Mouse (Mus musculus) neural tube, embryonic 12.5 days (tissue): ENCODE data around the gene Hoxd10. TPM values are rescaled to one million over a fixed set of nuclear protein-coding genes. Genes with fewer than 3 reads are reported as not detected.

Experiments used
- ATAC-seq: fragments of 200-750 bp; cut with Nextera tagmentation; 2 replicates; pipeline ENCODE4 v1.8.0; 2017; ENCODE audit warnings: low read depth, mild to moderate bottlenecking, moderate TSS enrichment, moderate library complexity; ENCODE audit not compliant: low FRiP score
- H3K27ac ChIP-seq: fragments of 300-500 bp; sonication (generic); 2 replicates; pipeline ENCODE4 v1.5.1; 2016
- H3K27me3 ChIP-seq: fragments of 300-500 bp; sonication (generic); replicated peaks from 2 replicates; pipeline ENCODE4 v1.6.1; 2016; ENCODE audit warnings: mild to moderate bottlenecking
- H3K36me3 ChIP-seq: fragments of 300-500 bp; sonication (generic); 2 replicates; pipeline ENCODE4 v1.6.1; 2016; ENCODE audit warnings: mild to moderate bottlenecking
- H3K4me1 ChIP-seq: fragments of 300-500 bp; sonication (generic); 2 replicates; pipeline ENCODE4 v1.6.1; 2016
- H3K4me2 ChIP-seq: fragments of 300-500 bp; sonication (generic); replicated peaks from 2 replicates; pipeline ENCODE4 v1.6.1; 2016; ENCODE audit warnings: mild to moderate bottlenecking
- H3K4me3 ChIP-seq: fragments of 300-500 bp; sonication (generic); 2 replicates; pipeline ENCODE4 v1.5.1; 2016
- H3K9ac ChIP-seq: fragments of 300-500 bp; sonication (generic); 2 replicates; pipeline ENCODE4 v1.6.1; 2016; ENCODE audit warnings: mild to moderate bottlenecking
- H3K9me3 ChIP-seq: fragments of 300-500 bp; sonication (generic); 2 replicates; pipeline ENCODE4 v1.6.1; 2016; ENCODE audit warnings: mild to moderate bottlenecking
- WGBS: fragments of 180-500 bp; shearing (Covaris S2); methylation state at CpG from one replicate; pipeline ENCODE4 v1.1.7; 2016; 5-methylcytosine and 5-hydroxymethylcytosine counted together
- polyA plus RNA-seq: library from polyadenylated mRNA; unstranded; fragments of >200 nt; fragmentation: Nextera tagmentation; extraction: Ambion mirVana; gene quantifications from 2 replicates; pipeline ENCODE4 v1.2.1, GENCODE M21; 2016

The Hoxd10 gene
- polyA plus RNA-seq, 1 experiment from 2014 or later, result 49.0 TPM

GRCm38 (mm10) chr2:74668370-74669229 is 23.1 kb upstream of the Hoxd10 start:
- peaks cover 22% of the 10 kb centered on the region for H3K4me1 ChIP-seq
- no peak; the same call in 1 of the 2 replicates for ATAC-seq
- H3K9ac ChIP-seq, result peak overlapping the region; percentile 47
- no peaks in the 10 kb centered on the region for H3K36me3 ChIP-seq
- H3K4me2 ChIP-seq, result peak overlapping the region; percentile 72
- peak overlapping the region; percentile 43 for H3K4me3 ChIP-seq
- WGBS, result under 1% methylated on average over 52 of the region's 74 CpGs
- peaks cover 95% of the 10 kb centered on the region for H3K27me3 ChIP-seq
- no peak overlapping the region for H3K27ac ChIP-seq
- no peaks in the 10 kb centered on the region for H3K9me3 ChIP-seq

GRCm38 (mm10) chr2:74669230-74669578 is 22.5 kb upstream of the Hoxd10 start:
- no peak for ATAC-seq
- no peak overlapping the region for H3K27ac ChIP-seq

GRCm38 (mm10) chr2:74669650-74670235 is 22.0 kb upstream of the Hoxd10 start:
- Histone ChIP-seq H3K36me3 (no peaks in the 10 kb centered on the region), H3K9me3 (no peaks in the 10 kb centered on the region), H3K4me1 (peaks cover 22% of the 10 kb centered on the region), H3K27me3 (peaks cover 95% of the 10 kb centered on the region), H3K4me3 (no peak overlapping the region), H3K27ac (no peak overlapping the region), H3K4me2 (peak overlapping the region; percentile 72; the same call in 1 of the 2 replicates), H3K9ac (no peak overlapping the region)
- under 1% methylated on average over 14 of the region's 14 CpGs for whole genome bisulfite sequencing
- ATAC-seq, result no peak

More at GRCm38 (mm10) chr2:74669230-74669578, 22.5 kb upstream of the Hoxd10 start:
- Histone ChIP-seq H3K9me3 (no peaks in the 10 kb centered on the region), H3K4me1 (peaks cover 22% of the 10 kb centered on the region), H3K9ac (no peak overlapping the region), H3K27me3 (peaks cover 95% of the 10 kb centered on the region), H3K4me3 (no peak overlapping the region), H3K4me2 (peak overlapping the region; percentile 72; the same call in 1 of the 2 replicates), H3K36me3 (no peaks in the 10 kb centered on the region)
- WGBS, result 0% methylated on average over 3 of the region's 3 CpGs

- H3K36me3 ChIP-seq, result no peaks in the 10 kb centered on the region
- no peak overlapping the region for H3K4me2 ChIP-seq
- no peak overlapping the region for H3K9ac ChIP-seq
- H3K9me3 ChIP-seq, result no peaks in the 10 kb centered on the region
- no peak overlapping the region for H3K27ac ChIP-seq
- peaks cover 97% of the 10 kb centered on the region for H3K27me3 ChIP-seq
- 3% methylated on average over 3 of the region's 3 CpGs for WGBS
- H3K4me1 ChIP-seq, result peaks cover 28% of the 10 kb centered on the region
- no peak for ATAC-seq
- no peak overlapping the region for H3K4me3 ChIP-seq
These were observed 21.0 kb upstream of the Hoxd10 start for GRCm38 (mm10) chr2:74670632-74671188.

GRCm38 (mm10) chr2:74671847-74672246 is 19.9 kb upstream of the Hoxd10 start:
- Histone ChIP-seq H3K4me3 (no peak overlapping the region), H3K4me1 (peaks cover 28% of the 10 kb centered on the region), H3K27me3 (peaks cover 98% of the 10 kb centered on the region), H3K9ac (no peak overlapping the region), H3K27ac (no peak overlapping the region), H3K9me3 (no peaks in the 10 kb centered on the region), H3K36me3 (no peaks in the 10 kb centered on the region), H3K4me2 (peak overlapping the region; percentile 1; the same call in 1 of the 2 replicates)
- ATAC-seq, result no peak
- 4% methylated on average over 5 of the region's 5 CpGs for WGBS

- Histone ChIP-seq H3K4me3 (peak overlapping the region; percentile 24; the same call in 1 of the 2 replicates), H3K4me1 (peaks cover 24% of the 10 kb centered on the region), H3K4me2 (peak overlapping the region; percentile 59), H3K9me3 (no peaks in the 10 kb centered on the region), H3K27ac (no peak overlapping the region), H3K9ac (0 out of 2 replicates have a peak overlapping the region, but pooled peaks have one; percentile 29), H3K36me3 (no peaks in the 10 kb centered on the region), H3K27me3 (peaks cover 98% of the 10 kb centered on the region)
- ATAC-seq, result peak; percentile 43; the same call in 1 of the 2 replicates
- under 1% methylated on average over 40 of the region's 40 CpGs for WGBS
These were observed 19.0 kb upstream of the Hoxd10 start for GRCm38 (mm10) chr2:74672481-74673362.

- under 1% methylated on average over 24 of the region's 24 CpGs for WGBS
- ATAC-seq, result no peak
- no peak overlapping the region for H3K9ac ChIP-seq
- H3K4me2 ChIP-seq, result no peak overlapping the region; the same call in 1 of the 2 replicates
- H3K27me3 ChIP-seq, result peaks cover 98% of the 10 kb centered on the region
- H3K9me3 ChIP-seq, result no peaks in the 10 kb centered on the region
- H3K4me3 ChIP-seq, result 0 out of 2 replicates have a peak overlapping the region, but pooled peaks have one; percentile 2
- no peak overlapping the region for H3K27ac ChIP-seq
- H3K4me1 ChIP-seq, result peaks cover 15% of the 10 kb centered on the region
- no peaks in the 10 kb centered on the region for H3K36me3 ChIP-seq
These were observed 17.8 kb upstream of the Hoxd10 start for GRCm38 (mm10) chr2:74673835-74674425.

- H3K4me3 ChIP-seq, result peak within 1 kb of the TSS; percentile 25
- under 1% methylated on average over 47 of the region's 47 CpGs for WGBS
- H3K36me3 ChIP-seq, result no peaks in the 10 kb centered on the region
- no peak within 1 kb of the TSS for H3K27ac ChIP-seq
- ATAC-seq, result no peak
- peak within 1 kb of the TSS; percentile 42 for H3K4me2 ChIP-seq
- no peaks in the 10 kb centered on the region for H3K9me3 ChIP-seq
- peak within 1 kb of the TSS; percentile 36 for H3K9ac ChIP-seq
- H3K4me1 ChIP-seq, result peaks cover 15% of the 10 kb centered on the region
- peaks cover 98% of the 10 kb centered on the region for H3K27me3 ChIP-seq
These were observed 16.7 kb upstream of the Hoxd10 start, which contains the start of gene Hoxd12 for GRCm38 (mm10) chr2:74674881-74675665. Gene Hoxd12 (plus strand): TSS chr2:74675013.

GRCm38 (mm10) chr2:74675666-74676282 is 15.9 kb upstream of the Hoxd10 start:
- no peaks in the 10 kb centered on the region for H3K9me3 ChIP-seq
- ATAC-seq, result no peak
- peak overlapping the region; percentile 25 for H3K4me3 ChIP-seq
- H3K9ac ChIP-seq, result peak overlapping the region; percentile 36
- H3K27me3 ChIP-seq, result peaks cover 98% of the 10 kb centered on the region
- peak overlapping the region; percentile 42 for H3K4me2 ChIP-seq
- 3% methylated on average over 24 of the region's 24 CpGs for WGBS
- H3K4me1 ChIP-seq, result peaks cover 15% of the 10 kb centered on the region
- H3K27ac ChIP-seq, result no peak overlapping the region
- H3K36me3 ChIP-seq, result no peaks in the 10 kb centered on the region

- H3K9me3 ChIP-seq, result no peaks in the 10 kb centered on the region
- peak overlapping the region; percentile 42 for H3K4me2 ChIP-seq
- no peak for ATAC-seq
- H3K9ac ChIP-seq, result peak overlapping the region; percentile 36; the same call in 1 of the 2 replicates
- peaks cover 15% of the 10 kb centered on the region for H3K4me1 ChIP-seq
- WGBS, result 3% methylated on average over 9 of the region's 9 CpGs
- H3K27me3 ChIP-seq, result peaks cover 99% of the 10 kb centered on the region
- H3K4me3 ChIP-seq, result 0 out of 2 replicates have a peak overlapping the region, but pooled peaks have one; percentile 25
- H3K27ac ChIP-seq, result no peak overlapping the region
- no peaks in the 10 kb centered on the region for H3K36me3 ChIP-seq
These were observed 15.2 kb upstream of the Hoxd10 start for GRCm38 (mm10) chr2:74676376-74677052.
